Mouse (Mus musculus): Measurements from ENCODE around the gene Cpox. TPM values are rescaled to one million over a fixed set of nuclear protein-coding genes. Genes with fewer than 3 reads are reported as not detected.

The Cpox gene
- total and polyA plus RNA-seq, 2 experiments from 2014 or later, result 12.6 to 16.6 TPM

DNA sequence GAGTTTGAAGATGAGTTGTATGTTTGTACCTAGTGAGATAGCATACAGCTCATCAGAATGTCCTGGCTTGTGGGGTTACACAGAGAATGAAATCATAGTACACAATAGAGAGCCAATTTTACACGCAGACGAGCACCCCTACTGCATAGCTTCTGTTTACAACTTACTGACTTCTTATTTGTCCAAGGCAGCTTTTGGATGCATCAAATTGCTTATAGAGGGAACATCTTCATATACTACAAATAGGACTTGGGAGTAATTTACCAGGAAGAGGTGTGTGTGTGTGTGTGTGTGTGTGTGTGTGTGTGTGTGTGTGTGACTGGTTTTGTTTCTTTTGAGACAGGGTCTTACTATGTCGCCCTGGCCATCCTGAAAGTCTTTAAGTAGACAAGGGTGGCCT lies 1.5 kb upstream of the Cpox start:
- no peak for TF ChIP-seq CTCF (IDR thresholded peaks at IDR 0.05; ENCODE audit: low read depth)
- Histone ChIP-seq H3K9ac (replicated peaks; ENCODE audit: low read length) (no peak overlapping the region), H3K27ac (no peak overlapping the region), H3K36me3 (ENCODE audit: insufficient read depth, low read length) (peaks cover under 1% of the 10 kb centered on the region; the same call in 1 of the 2 replicates), H3K27me3 (ENCODE audit: insufficient read depth, low read length) (no peaks in the 10 kb centered on the region), H3K4me1 (ENCODE audit: insufficient read depth, low read length) (peaks cover 9% of the 10 kb centered on the region; the same call in 1 of the 2 replicates), H3K9me3 (ENCODE audit: low read length) (no peaks in the 10 kb centered on the region), H3K4me2 (ENCODE audit: low read depth, low read length) (no peak overlapping the region), H3K4me3 (ENCODE audit: low read length) (no peak overlapping the region)
- 84% methylated on average over 3 of the region's 3 CpGs for whole genome bisulfite sequencing
- ATAC-seq, result no peak
- DNase-seq (ENCODE audit: low spot score), result no peak

DNA sequence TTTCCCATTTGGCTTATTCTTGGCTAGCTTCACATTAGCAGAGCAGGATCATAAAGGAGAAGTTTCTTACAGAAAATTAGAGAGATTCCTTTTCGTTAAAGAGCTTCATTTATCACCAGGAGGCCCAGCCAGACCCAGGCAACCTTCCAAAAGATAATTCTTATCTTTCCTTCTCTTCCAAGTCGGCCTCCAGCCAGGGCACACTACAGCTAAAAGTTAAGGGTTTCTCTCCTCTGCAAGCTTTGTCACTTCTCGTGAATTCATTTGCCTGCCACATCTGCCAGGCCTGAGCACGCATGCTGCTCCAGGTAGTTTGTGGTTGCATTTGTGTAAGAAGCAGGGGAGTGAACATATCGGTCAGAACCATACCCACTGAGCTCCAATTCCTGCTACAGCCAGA lies 828 bp upstream of the Cpox start:
- Histone ChIP-seq H3K4me3 (ENCODE audit: low read length) (0 out of 2 replicates have a peak overlapping the region, but pooled peaks have one; percentile 98), H3K4me1 (ENCODE audit: insufficient read depth, low read length) (peaks cover 9% of the 10 kb centered on the region; the same call in 1 of the 2 replicates), H3K9ac (replicated peaks; ENCODE audit: low read length) (no peak overlapping the region), H3K36me3 (ENCODE audit: insufficient read depth, low read length) (peaks cover 7% of the 10 kb centered on the region), H3K4me2 (ENCODE audit: low read depth, low read length) (peak overlapping the region; percentile 85; the same call in 1 of the 2 replicates), H3K27ac (no peak overlapping the region), H3K27me3 (ENCODE audit: insufficient read depth, low read length) (no peaks in the 10 kb centered on the region), H3K9me3 (ENCODE audit: low read length) (no peaks in the 10 kb centered on the region)
- ATAC-seq (no peak), DNase-seq (ENCODE audit: low spot score) (no peak)
- WGBS, result 52% methylated on average over 5 of the region's 5 CpGs
- no peak for TF ChIP-seq CTCF (IDR thresholded peaks at IDR 0.05; ENCODE audit: low read depth)

DNA sequence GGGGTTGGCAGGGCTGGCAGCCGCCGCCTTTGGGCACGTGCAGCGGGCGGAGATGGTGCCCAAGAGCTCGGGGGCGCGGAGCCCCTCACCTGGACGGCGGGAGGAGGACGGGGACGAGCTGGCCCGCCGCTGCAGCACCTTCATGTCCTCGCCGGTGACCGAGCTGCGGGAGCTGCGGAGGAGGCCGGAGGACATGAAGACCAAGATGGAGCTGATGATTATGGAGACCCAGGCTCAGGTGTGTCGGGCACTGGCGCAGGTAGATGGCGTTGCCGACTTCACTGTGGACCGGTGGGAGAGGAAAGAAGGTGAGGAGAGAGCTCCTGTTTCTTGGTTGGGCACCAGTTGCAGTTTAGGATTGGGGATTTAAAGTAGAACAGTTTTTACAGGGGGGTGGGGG lies 551 bp downstream of the Cpox start:
- no peaks in the 10 kb centered on the region for H3K27me3 ChIP-seq (ENCODE audit: insufficient read depth, low read length)
- H3K4me1 ChIP-seq (ENCODE audit: insufficient read depth, low read length), result peaks cover 9% of the 10 kb centered on the region; the same call in 1 of the 2 replicates
- DNase-seq (ENCODE audit: low spot score) (peak; percentile 70), ATAC-seq (peak; percentile 65)
- peaks cover 19% of the 10 kb centered on the region for H3K36me3 ChIP-seq (ENCODE audit: insufficient read depth, low read length)
- H3K9ac ChIP-seq (replicated peaks; ENCODE audit: low read length), result peak overlapping the region; percentile 85
- peak overlapping the region; percentile 86 for H3K27ac ChIP-seq
- peak overlapping the region; percentile 85 for H3K4me2 ChIP-seq (ENCODE audit: low read depth, low read length)
- H3K9me3 ChIP-seq (ENCODE audit: low read length), result no peaks in the 10 kb centered on the region
- peak overlapping the region; percentile 98 for H3K4me3 ChIP-seq (ENCODE audit: low read length)
- WGBS, result 4% methylated on average over 25 of the region's 25 CpGs
- TF ChIP-seq CTCF (IDR thresholded peaks at IDR 0.05; ENCODE audit: low read depth), result peak; percentile 53

DNA sequence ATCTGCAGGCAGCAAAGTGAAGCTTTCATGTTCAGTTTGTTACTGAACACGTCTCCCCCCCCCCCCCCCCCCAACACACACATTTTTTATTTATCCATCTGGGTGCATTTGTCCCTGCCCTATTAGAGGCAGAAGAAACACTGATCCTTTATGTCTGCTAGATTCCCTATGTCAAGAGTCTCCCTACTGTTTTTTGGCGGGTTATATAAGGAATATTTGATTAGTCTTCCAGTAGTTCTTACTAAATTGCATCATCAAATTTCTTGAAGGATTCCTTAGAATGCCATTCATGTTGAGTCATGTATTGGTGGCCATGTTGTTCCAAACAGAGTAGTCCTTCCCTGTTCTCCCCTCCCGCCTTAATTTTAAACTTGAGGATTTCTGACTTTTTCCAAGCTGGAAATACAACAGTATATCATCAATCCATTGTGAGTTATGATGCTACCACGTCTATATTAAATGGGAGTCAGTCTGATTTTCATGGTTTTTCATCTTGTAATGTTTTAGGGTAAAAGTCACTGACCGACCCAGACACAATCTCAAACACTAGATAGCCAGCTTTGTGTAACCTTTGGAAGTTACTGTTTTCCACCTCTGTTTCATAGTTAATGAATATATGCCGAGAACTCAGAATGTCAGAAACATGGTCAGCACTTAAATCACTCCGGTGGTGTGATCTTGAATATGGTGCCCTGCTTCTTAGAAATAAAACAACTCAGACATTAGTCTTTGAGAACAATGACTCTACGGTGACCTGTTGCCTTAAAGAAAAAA lies 1.3 kb downstream of the Cpox start:
- Histone ChIP-seq H3K4me1 (ENCODE audit: insufficient read depth, low read length) (peaks cover 9% of the 10 kb centered on the region; the same call in 1 of the 2 replicates), H3K36me3 (ENCODE audit: insufficient read depth, low read length) (peaks cover 19% of the 10 kb centered on the region), H3K27ac (no peak overlapping the region), H3K27me3 (ENCODE audit: insufficient read depth, low read length) (no peaks in the 10 kb centered on the region), H3K9me3 (ENCODE audit: low read length) (no peaks in the 10 kb centered on the region), H3K9ac (replicated peaks; ENCODE audit: low read length) (peak overlapping the region; percentile 85; the same call in 1 of the 2 replicates), H3K4me2 (ENCODE audit: low read depth, low read length) (peak overlapping the region; percentile 85), H3K4me3 (ENCODE audit: low read length) (peak overlapping the region; percentile 98)
- no peak for TF ChIP-seq CTCF (IDR thresholded peaks at IDR 0.05; ENCODE audit: low read depth)
- 75% methylated on average over 8 of the region's 8 CpGs for WGBS
- DNase-seq (ENCODE audit: low spot score) (no peak), ATAC-seq (no peak)

DNA sequence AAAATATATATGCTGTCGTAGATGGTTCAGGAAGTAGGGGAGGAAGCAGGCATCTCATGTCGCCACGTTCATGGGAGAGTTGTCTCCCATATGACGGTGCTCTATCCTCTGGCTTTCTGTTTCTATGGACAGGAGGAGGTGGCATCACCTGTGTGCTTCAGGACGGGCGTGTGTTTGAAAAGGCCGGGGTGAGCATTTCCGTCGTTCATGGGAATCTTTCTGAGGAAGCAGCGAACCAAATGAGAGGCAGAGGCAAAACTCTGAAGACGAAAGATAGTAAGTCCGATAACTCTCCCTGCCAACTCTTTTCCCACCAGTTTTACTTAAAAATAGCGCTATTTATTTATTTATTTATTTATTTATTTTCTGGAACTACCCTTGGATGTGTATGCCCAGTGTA lies 2.3 kb downstream of the Cpox start:
- DNase-seq (ENCODE audit: low spot score), result no peak
- H3K4me3 ChIP-seq (ENCODE audit: low read length), result no peak overlapping the region
- TF ChIP-seq CTCF (IDR thresholded peaks at IDR 0.05; ENCODE audit: low read depth), result no peak
- ATAC-seq, result no peak
- H3K27me3 ChIP-seq (ENCODE audit: insufficient read depth, low read length), result no peaks in the 10 kb centered on the region
- 95% methylated on average over 13 of the region's 13 CpGs for WGBS
- H3K9ac ChIP-seq (replicated peaks; ENCODE audit: low read length), result no peak overlapping the region
- peaks cover 22% of the 10 kb centered on the region for H3K36me3 ChIP-seq (ENCODE audit: insufficient read depth, low read length)
- H3K9me3 ChIP-seq (ENCODE audit: low read length), result no peaks in the 10 kb centered on the region
- H3K4me1 ChIP-seq (ENCODE audit: insufficient read depth, low read length), result peaks cover 9% of the 10 kb centered on the region; the same call in 1 of the 2 replicates
- H3K4me2 ChIP-seq (ENCODE audit: low read depth, low read length), result no peak overlapping the region
- no peak overlapping the region for H3K27ac ChIP-seq

DNA sequence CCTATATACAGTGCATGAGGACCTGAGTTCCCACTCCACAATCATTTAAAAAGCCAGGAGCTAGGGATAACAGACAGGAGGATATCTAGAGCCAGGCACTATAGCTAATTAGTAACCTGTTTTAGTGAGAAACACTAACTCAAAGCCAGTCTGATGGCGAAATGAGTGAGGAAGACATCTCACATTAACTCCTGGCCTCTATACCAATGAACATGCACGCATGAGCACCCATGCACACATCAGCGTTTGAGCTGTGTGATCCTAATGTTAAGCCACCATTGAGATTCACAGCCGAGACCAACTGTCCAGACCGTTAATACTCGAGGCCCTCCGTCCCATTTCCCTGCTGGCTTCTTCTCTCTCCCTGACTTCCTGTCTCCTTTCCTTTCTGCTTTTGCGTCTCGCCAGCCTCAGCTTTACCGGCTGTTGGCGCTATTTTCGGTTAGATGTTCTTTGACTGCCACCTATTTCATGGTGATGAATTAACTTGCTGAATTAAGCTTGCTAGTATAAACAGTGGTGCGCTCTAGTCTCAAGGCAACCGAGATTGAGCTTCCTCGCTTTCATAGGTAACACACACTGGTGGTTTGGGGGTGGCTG lies 3.8 kb downstream of the Cpox start:
- Histone ChIP-seq H3K9ac (replicated peaks; ENCODE audit: low read length) (no peak overlapping the region), H3K27ac (no peak overlapping the region), H3K9me3 (ENCODE audit: low read length) (no peaks in the 10 kb centered on the region), H3K4me2 (ENCODE audit: low read depth, low read length) (no peak overlapping the region), H3K36me3 (ENCODE audit: insufficient read depth, low read length) (peaks cover 22% of the 10 kb centered on the region), H3K4me3 (ENCODE audit: low read length) (no peak overlapping the region), H3K4me1 (ENCODE audit: insufficient read depth, low read length) (peaks cover 9% of the 10 kb centered on the region; the same call in 1 of the 2 replicates), H3K27me3 (ENCODE audit: insufficient read depth, low read length) (no peaks in the 10 kb centered on the region)
- ATAC-seq, result no peak
- DNase-seq (ENCODE audit: low spot score), result no peak
- 92% methylated on average over 15 of the region's 15 CpGs for WGBS
- TF ChIP-seq CTCF (IDR thresholded peaks at IDR 0.05; ENCODE audit: low read depth), result no peak

Data from hindbrain, postnatal 0 days (tissue).